8 mouse cellular contexts compared by ENCODE assay signal in the genomic region with DNA sequence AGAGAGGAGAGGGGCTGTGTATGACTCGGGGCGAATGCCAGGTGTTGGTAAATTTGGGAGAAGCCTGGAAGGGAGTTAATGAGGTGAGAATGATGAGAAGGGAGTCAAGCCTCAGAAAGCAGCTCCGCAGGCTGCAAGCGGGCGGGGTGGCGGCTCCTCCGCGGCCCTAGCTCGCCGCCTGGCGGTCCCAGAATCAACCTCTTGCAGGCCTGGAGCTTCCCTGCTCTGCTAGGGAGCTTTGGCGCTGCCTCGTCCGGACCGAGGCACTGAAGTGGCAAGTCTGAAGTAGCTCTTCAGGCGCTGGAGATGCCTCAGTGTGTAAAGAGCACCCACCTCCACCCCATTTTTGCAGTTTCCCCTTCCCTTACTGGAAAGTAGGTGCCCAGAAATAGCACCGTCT. TPM values are rescaled to one million over a fixed set of nuclear protein-coding genes. Genes with fewer than 3 reads are reported as not detected.
DNase-seq lines count a peak whose midpoint lies in the region; ATAC-seq lines count a peak whose summit lies in the region.

No protein-coding gene starts in this region.

- H3K27ac ChIP-seq in hindbrain, embryonic 15.5 days (replicated peaks): no peak overlapping the region

- peak; percentile 91 for DNase-seq in ZHBTc4 (ENCODE audit: low read depth, low spot score)
- DNase-seq in cerebellum, postnatal 25 days: peak; percentile 87 to 93
- peak; percentile 84 for DNase-seq in gastrocnemius, adult 18-20 months (ENCODE audit: low spot score)
- DNase-seq in left cerebral cortex, adult 18-20 months (ENCODE audit: low spot score in 2 of 2): peak; percentile 81 to 85
- DNase-seq in lung, postnatal 4 days: peak; percentile 92 to 94
- peak; percentile 81 to 87 for DNase-seq in right cerebral cortex, postnatal 10 days (ENCODE audit: low spot score in 2 of 2)
- peak; percentile 79 to 85 for DNase-seq in urinary bladder, postnatal 4 days (ENCODE audit: low spot score in 2 of 2)

- H3K9ac ChIP-seq in hindbrain, embryonic 15.5 days: no peak overlapping the region

- peaks cover 78% of the 10 kb centered on the region for H3K27me3 ChIP-seq in hindbrain, embryonic 15.5 days

- WGBS in hindbrain, embryonic 15.5 days: 0% methylated on average over 17 of the region's 17 CpGs

- H3K4me1 ChIP-seq in hindbrain, embryonic 15.5 days (replicated peaks): peaks cover 55% of the 10 kb centered on the region

- peak; percentile 76 for ATAC-seq in hindbrain, embryonic 15.5 days (ENCODE audit: low FRiP score, low read depth)

- H3K36me3 ChIP-seq in hindbrain, embryonic 15.5 days: no peaks in the 10 kb centered on the region

- no peaks in the 10 kb centered on the region for H3K9me3 ChIP-seq in hindbrain, embryonic 15.5 days

- H3K4me3 ChIP-seq in hindbrain, embryonic 15.5 days: peak overlapping the region; percentile 49

- H3K4me2 ChIP-seq in hindbrain, embryonic 15.5 days: peak overlapping the region; percentile 97

RNA-seq across cellular contexts. Expression of gene Wnt11, which starts 3.0 kb away (rescaled TPM):
- total RNA-seq in gastrocnemius, adult 18-20 months (2021): 1 to 10 TPM; 6.5 to 6.8 TPM
- 1.2 and 1.9 TPM in 2 replicates for polyA plus RNA-seq in hindbrain, embryonic 15.5 days (2015; fragmentation: Nextera tagmentation; extraction: Ambion mirVana)
- total RNA-seq in left cerebral cortex, adult 18-20 months (2021): under 1 TPM; 0.56 to 0.93 TPM
